Mouse (Mus musculus) heart, adult 18-20 months (tissue): ENCODE measurements around the gene Col17a1. TPM values are rescaled to one million over a fixed set of nuclear protein-coding genes. Genes with fewer than 3 reads are reported as not detected.

ENCODE experiments used
- DNase-seq, 2 experiments: peaks; one replicate each; pipeline ENCODE4 v3.0.0; 2021 to 2022; ENCODE audit warnings: mixed read lengths in 1 of 2
- long read RNA-seq, 2 experiments: library from polyadenylated mRNA; stranded (forward); transcript quantifications; one replicate each; pipeline ENCODE4 v2.0.0; 2021
- total RNA-seq, 2 experiments: library from RNA; stranded (reverse); gene quantifications; 2 replicates each; pipeline ENCODE4 v1.2.3; 2021

Col17a1 gene
- total RNA-seq: under 1 TPM in 1 of 2 experiments, not detected in 1; 0.13 TPM
- long read RNA-seq, experiment 1: 0 reads
- long read RNA-seq, experiment 2: 0 reads

GRCm38 (mm10) chr19:47691994-47692393 lies at the start of gene Col17a1:
Gene Col17a1, minus strand, starts transcription at chr19:47692094.
- DNase-seq: no peak

GRCm38 (mm10) chr19:47731931-47732330 lies 40.0 kb upstream of the Col17a1 start:
- peak; percentile 65 to 76 for DNase-seq

- DNase-seq: peak; percentile 97 to 99
These were observed 39.4 kb upstream of the Col17a1 start, which contains the start of gene Sfr1 for GRCm38 (mm10) chr19:47731071-47731881. Gene Sfr1, plus strand, starts transcription at chr19:47731682.

GRCm38 (mm10) chr19:47730691-47731070 lies 38.8 kb upstream of the Col17a1 start:
- DNase-seq: peak; percentile 79 to 87

- DNase-seq: no peak
These were observed 33.8 kb upstream of the Col17a1 start for GRCm38 (mm10) chr19:47725643-47726140.

GRCm38 (mm10) chr19:47724903-47725302 lies 33.0 kb upstream of the Col17a1 start:
- no peak for DNase-seq

GRCm38 (mm10) chr19:47722471-47722870 lies 30.6 kb upstream of the Col17a1 start:
- no peak for DNase-seq

- DNase-seq: no peak
These were observed 27.3 kb upstream of the Col17a1 start for GRCm38 (mm10) chr19:47719147-47719546.

GRCm38 (mm10) chr19:47716144-47716543 lies 24.2 kb upstream of the Col17a1 start:
- DNase-seq: no peak

GRCm38 (mm10) chr19:47713457-47713856 lies 21.6 kb upstream of the Col17a1 start:
- no peak for DNase-seq

GRCm38 (mm10) chr19:47710376-47710775 lies 18.5 kb upstream of the Col17a1 start:
- DNase-seq: no peak

GRCm38 (mm10) chr19:47705772-47706309 lies 13.9 kb upstream of the Col17a1 start:
- DNase-seq: no peak

- no peak for DNase-seq
These were observed 13.3 kb upstream of the Col17a1 start for GRCm38 (mm10) chr19:47705080-47705771.

GRCm38 (mm10) chr19:47700509-47700908 lies 8.6 kb upstream of the Col17a1 start:
- DNase-seq: no peak

- peak in 1 of 2 experiments; percentile 11 for DNase-seq
These were observed 7.8 kb upstream of the Col17a1 start for GRCm38 (mm10) chr19:47699743-47700142.

GRCm38 (mm10) chr19:47698266-47698665 lies 6.4 kb upstream of the Col17a1 start:
- DNase-seq: no peak

- no peak for DNase-seq
These were observed 5.2 kb upstream of the Col17a1 start for GRCm38 (mm10) chr19:47697067-47697466.

- no peak for DNase-seq
These were observed 4.5 kb upstream of the Col17a1 start for GRCm38 (mm10) chr19:47696411-47696810.

GRCm38 (mm10) chr19:47695725-47696124 lies 3.8 kb upstream of the Col17a1 start:
- no peak for DNase-seq

- DNase-seq: no peak
These were observed 2.3 kb downstream of the Col17a1 start for GRCm38 (mm10) chr19:47689592-47689991.

GRCm38 (mm10) chr19:47678675-47679074 lies 13.2 kb downstream of the Col17a1 start:
- no peak for DNase-seq

- DNase-seq: peak; percentile 20 to 67
These were observed 17.5 kb downstream of the Col17a1 start for GRCm38 (mm10) chr19:47674419-47674818.

- no peak for DNase-seq
These were observed 23.5 kb downstream of the Col17a1 start for GRCm38 (mm10) chr19:47668399-47668798.
